Mouse (Mus musculus) intestine, embryonic 16.5 days (tissue): ENCODE data around the gene Gm20806. TPM values are rescaled to one million over a fixed set of nuclear protein-coding genes. Genes with fewer than 3 reads are reported as not detected.
"Not testable (repeated sequence)": the region's sequence is repeated elsewhere in the genome, so short reads cannot be mapped to it uniquely, and the experiment has no call there.

Source experiments
- ATAC-seq: fragments of 200-750 bp; cut with Nextera tagmentation; 2 replicates; pipeline ENCODE4 v1.8.0; 2017; ENCODE audit warnings: moderate TSS enrichment, moderate library complexity
- H3K27ac ChIP-seq: fragments of 300-500 bp; sonication (generic); 2 replicates; pipeline ENCODE4 v1.5.1; 2014; ENCODE audit warnings: mild to moderate bottlenecking, low read length
- H3K27me3 ChIP-seq: fragments of 300-500 bp; sonication (generic); replicated peaks from 2 replicates; pipeline ENCODE4 v1.6.1; 2014; ENCODE audit warnings: low read length, control low read depth, mixed read lengths; ENCODE audit not compliant: control insufficient read depth, insufficient read depth
- H3K36me3 ChIP-seq: fragments of 300-500 bp; sonication (generic); 2 replicates; pipeline ENCODE4 v1.6.1; 2014; ENCODE audit warnings: low read length, control low read depth; ENCODE audit not compliant: control insufficient read depth, insufficient read depth
- H3K4me1 ChIP-seq: fragments of 300-500 bp; sonication (generic); 2 replicates; pipeline ENCODE4 v1.6.1; 2014; ENCODE audit warnings: low read length, control low read depth, mixed read lengths; ENCODE audit not compliant: control insufficient read depth, insufficient read depth
- H3K4me2 ChIP-seq: fragments of 300-500 bp; sonication (generic); 2 replicates; pipeline ENCODE4 v1.6.1; 2014; ENCODE audit warnings: low read depth, low read length, control low read depth
- H3K4me3 ChIP-seq: fragments of 300-500 bp; sonication (generic); 2 replicates; pipeline ENCODE4 v1.5.1; 2014; ENCODE audit warnings: mild to moderate bottlenecking, low read length
- H3K9ac ChIP-seq: fragments of 300-500 bp; sonication (generic); 2 replicates; pipeline ENCODE4 v1.6.1; 2014; ENCODE audit warnings: low read depth, low read length
- H3K9me3 ChIP-seq: fragments of 300-500 bp; sonication (generic); 2 replicates; pipeline ENCODE4 v1.6.1; 2016; ENCODE audit warnings: low read length, control low read depth; ENCODE audit not compliant: control insufficient read depth
- WGBS: fragments of 180-500 bp; shearing (Covaris S2); extraction: QIAGEN DNeasy Blood & Tissue Kit; methylation state at CpG from one replicate; pipeline ENCODE4 v1.1.7; 2014; 5-methylcytosine and 5-hydroxymethylcytosine counted together
- polyA plus RNA-seq: library from polyadenylated mRNA; unstranded; fragments of >200 nt; fragmentation: Nextera tagmentation; extraction: Ambion mirVana; gene quantifications from 2 replicates; pipeline ENCODE4 v1.2.1, GENCODE M21; 2015

Gm20806 gene
- polyA plus RNA-seq, result not detected in 2 replicates

- not testable (repeated sequence) for ATAC-seq, H3K27me3 ChIP-seq, H3K4me2 ChIP-seq, H3K9me3 ChIP-seq, H3K4me1 ChIP-seq, H3K27ac ChIP-seq, H3K4me3 ChIP-seq, H3K9ac ChIP-seq, H3K36me3 ChIP-seq
- no CpG with 5 or more reads among the region's 4 CpGs for WGBS
Measured at GRCm38 (mm10) chrY:78837956-78838355, at the start of gene Gm20806. Gm20806 (minus strand) TSS chrY:78838056.
